13 mouse cellular contexts compared by ENCODE assay signal in the genomic region with DNA sequence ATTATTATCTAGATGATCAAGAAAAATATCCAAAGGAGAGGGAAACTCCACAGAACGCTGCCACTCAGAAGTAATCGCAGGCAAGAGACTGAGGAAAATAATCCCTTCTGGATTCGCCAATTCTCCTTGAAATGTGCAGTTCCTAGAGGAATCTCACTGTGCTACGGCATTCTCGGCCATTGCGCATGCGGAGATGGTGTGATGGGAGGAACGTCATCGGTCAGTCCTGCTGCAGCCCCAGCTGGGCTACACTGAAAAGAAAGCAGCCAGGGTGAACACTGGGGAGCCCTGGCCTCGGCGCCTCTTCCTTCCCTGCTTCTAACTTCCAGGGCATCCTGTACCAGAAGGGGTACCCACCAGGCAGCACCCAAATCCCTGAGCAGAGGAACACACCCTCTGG.
"Had no signal": no experiment of that assay in that cellular context is flagged by ENCODE, and none has a peak within 500 bp of the region (broad histone marks: within the 10 kb centered on the region; RNA-seq: fewer than 3 reads in every experiment).

No protein-coding gene starts in this region.

- ATAC-seq: lung, postnatal 0 days; midbrain, embryonic 13.5 days had no signal

- H3K36me3 ChIP-seq: limb, embryonic 12.5 days; liver, embryonic 15.5 days; midbrain, embryonic 13.5 days; neural tube, embryonic 12.5 days had no signal

- H3K27me3 ChIP-seq: limb, embryonic 12.5 days; liver, embryonic 15.5 days; midbrain, embryonic 13.5 days; neural tube, embryonic 12.5 days had no signal

- DNase-seq: liver; lung, adult 2 months; retina, postnatal 1 day; right cerebral cortex, postnatal 4 days; spleen, adult 18-20 months; thymus, adult 18-20 months; thymus, postnatal 14 days had no signal

- H3K4me1 ChIP-seq: liver, embryonic 15.5 days; neural tube, embryonic 12.5 days had no signal

- H3K4me3 ChIP-seq: layer of hippocampus, adult 2 months; limb, embryonic 12.5 days; liver, embryonic 15.5 days; midbrain, embryonic 13.5 days; neural tube, embryonic 12.5 days had no signal

- H3K4me2 ChIP-seq: limb, embryonic 12.5 days; liver, embryonic 15.5 days; midbrain, embryonic 13.5 days; neural tube, embryonic 12.5 days had no signal

- H3K27ac ChIP-seq: layer of hippocampus, adult 2 months; limb, embryonic 12.5 days; liver, embryonic 15.5 days; midbrain, embryonic 13.5 days; neural tube, embryonic 12.5 days had no signal

- H3K9ac ChIP-seq: limb, embryonic 12.5 days; liver, embryonic 15.5 days; midbrain, embryonic 13.5 days; neural tube, embryonic 12.5 days had no signal

- H3K9me3 ChIP-seq: limb, embryonic 12.5 days; liver, embryonic 15.5 days; midbrain, embryonic 13.5 days; neural tube, embryonic 12.5 days had no signal
